Mouse (Mus musculus) kidney, embryonic 16.5 days (tissue): ENCODE measurements around the gene Gm11639. TPM values are rescaled to one million over a fixed set of nuclear protein-coding genes. Genes with fewer than 3 reads are reported as not detected.

ENCODE experiments used
- ATAC-seq: fragments of 200-750 bp; cut with Nextera tagmentation; 2 replicates; pipeline ENCODE4 v1.8.0; 2017; ENCODE audit warnings: moderate TSS enrichment; ENCODE audit not compliant: low FRiP score, low TSS enrichment
- H3K27ac ChIP-seq: fragments of 300-500 bp; sonication (generic); 2 replicates; pipeline ENCODE4 v1.5.1; 2014; ENCODE audit warnings: low read length
- H3K27me3 ChIP-seq: fragments of 300-500 bp; sonication (generic); 2 replicates; pipeline ENCODE4 v1.6.1; 2014; ENCODE audit warnings: low read length, control low read depth, mixed read lengths; ENCODE audit not compliant: insufficient read depth
- H3K36me3 ChIP-seq: fragments of 300-500 bp; sonication (generic); 2 replicates; pipeline ENCODE4 v1.6.1; 2014; ENCODE audit warnings: low read length, control low read depth, mixed read lengths; ENCODE audit not compliant: insufficient read depth
- H3K4me1 ChIP-seq: fragments of 300-500 bp; sonication (generic); 2 replicates; pipeline ENCODE4 v1.6.1; 2014; ENCODE audit warnings: low read length, control low read depth, mixed read lengths; ENCODE audit not compliant: insufficient read depth
- H3K4me2 ChIP-seq: fragments of 300-500 bp; sonication (generic); replicated peaks from 2 replicates; pipeline ENCODE4 v1.6.1; 2014; ENCODE audit warnings: low read depth, low read length
- H3K4me3 ChIP-seq: fragments of 300-500 bp; sonication (generic); 2 replicates; pipeline ENCODE4 v1.5.1; 2014; ENCODE audit warnings: mild to moderate bottlenecking, low read length
- H3K9ac ChIP-seq: fragments of 300-500 bp; sonication (generic); replicated peaks from 2 replicates; pipeline ENCODE4 v1.6.1; 2014; ENCODE audit warnings: low read length
- H3K9me3 ChIP-seq: fragments of 300-500 bp; sonication (generic); 2 replicates; pipeline ENCODE4 v1.6.1; 2016; ENCODE audit warnings: low read length, control low read depth
- WGBS: fragments of 180-500 bp; shearing (Covaris S2); extraction: QIAGEN DNeasy Blood & Tissue Kit; methylation state at CpG from one replicate; pipeline ENCODE4 v1.1.7; 2014; 5-methylcytosine and 5-hydroxymethylcytosine counted together
- polyA plus RNA-seq: library from polyadenylated mRNA; unstranded; fragments of >200 nt; fragmentation: Nextera tagmentation; extraction: Ambion mirVana; gene quantifications from 2 replicates; pipeline ENCODE4 v1.2.1, GENCODE M21; 2015

The Gm11639 gene
- polyA plus RNA-seq, 1 experiment from 2014 or later, result not detected

DNA sequence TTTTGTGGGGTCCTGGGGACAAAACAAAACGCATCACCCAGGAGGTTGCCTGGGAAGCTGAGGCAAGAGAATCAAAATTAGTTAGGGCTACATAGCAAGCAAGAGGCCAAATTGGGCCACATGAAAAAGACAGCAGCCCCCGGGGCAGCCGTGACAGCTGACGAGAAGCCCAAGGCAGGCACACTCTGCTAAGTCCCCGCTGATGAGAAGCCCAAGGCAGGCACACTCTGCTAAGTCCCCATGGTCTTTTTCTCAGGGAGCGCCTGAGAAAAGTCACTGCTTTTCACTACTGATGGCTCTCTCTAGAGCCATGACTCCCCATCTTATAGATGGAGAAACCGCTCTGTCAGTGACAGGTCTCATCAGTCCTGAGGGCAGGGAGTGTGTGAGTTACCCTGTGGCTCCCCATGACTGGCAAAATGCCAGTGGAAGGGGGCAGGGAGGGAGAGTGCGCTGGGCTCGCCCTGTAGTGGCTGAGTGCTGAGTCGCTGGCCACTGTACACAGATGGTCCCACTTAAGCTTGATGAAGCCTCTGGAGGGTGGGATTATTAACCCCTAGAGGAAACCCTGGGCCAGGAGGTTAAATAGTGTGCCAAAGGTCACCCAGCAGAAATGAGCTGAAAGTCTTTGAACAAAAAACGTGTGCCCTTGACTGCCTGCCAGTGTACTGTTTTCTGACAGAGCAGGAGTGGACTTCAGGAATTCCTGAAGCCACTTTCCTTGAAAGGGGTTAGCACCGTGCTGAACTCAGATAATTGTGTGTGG, 467.7 kb downstream of the Gm11639 start:
- peak overlapping the region; percentile 24; the same call in 1 of the 2 replicates for H3K27ac ChIP-seq
- no peak overlapping the region for H3K9ac ChIP-seq
- ATAC-seq, result peak; percentile 87
- H3K4me2 ChIP-seq, result no peak overlapping the region
- peaks cover 24% of the 10 kb centered on the region for H3K4me1 ChIP-seq
- WGBS, result 20% methylated on average over 12 of the region's 12 CpGs
- no peaks in the 10 kb centered on the region for H3K9me3 ChIP-seq
- no peaks in the 10 kb centered on the region for H3K27me3 ChIP-seq
- H3K36me3 ChIP-seq, result no peaks in the 10 kb centered on the region
- no peak overlapping the region for H3K4me3 ChIP-seq

DNA sequence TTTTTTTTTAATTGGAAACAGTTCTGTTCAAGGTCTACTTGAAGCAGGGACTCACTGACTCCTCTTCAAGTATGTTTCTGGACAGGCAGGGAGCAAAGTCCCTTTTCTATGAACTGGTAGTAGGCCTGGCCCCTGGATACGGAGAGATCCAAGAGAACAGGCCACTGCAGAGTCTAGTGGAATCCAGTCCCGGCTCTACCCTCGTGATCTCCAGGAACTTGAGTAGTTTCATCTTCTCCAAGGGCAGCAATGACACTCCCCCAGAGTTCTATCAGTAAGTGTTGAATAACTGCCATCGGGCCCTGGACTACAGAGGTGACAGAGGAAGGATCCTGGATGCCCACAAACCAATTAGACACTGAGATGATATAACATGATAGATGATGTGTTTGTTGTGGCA, 470.4 kb downstream of the Gm11639 start:
- ATAC-seq, result no peak
- Histone ChIP-seq H3K27ac (no peak overlapping the region; the same call in 1 of the 2 replicates), H3K27me3 (no peaks in the 10 kb centered on the region)

DNA sequence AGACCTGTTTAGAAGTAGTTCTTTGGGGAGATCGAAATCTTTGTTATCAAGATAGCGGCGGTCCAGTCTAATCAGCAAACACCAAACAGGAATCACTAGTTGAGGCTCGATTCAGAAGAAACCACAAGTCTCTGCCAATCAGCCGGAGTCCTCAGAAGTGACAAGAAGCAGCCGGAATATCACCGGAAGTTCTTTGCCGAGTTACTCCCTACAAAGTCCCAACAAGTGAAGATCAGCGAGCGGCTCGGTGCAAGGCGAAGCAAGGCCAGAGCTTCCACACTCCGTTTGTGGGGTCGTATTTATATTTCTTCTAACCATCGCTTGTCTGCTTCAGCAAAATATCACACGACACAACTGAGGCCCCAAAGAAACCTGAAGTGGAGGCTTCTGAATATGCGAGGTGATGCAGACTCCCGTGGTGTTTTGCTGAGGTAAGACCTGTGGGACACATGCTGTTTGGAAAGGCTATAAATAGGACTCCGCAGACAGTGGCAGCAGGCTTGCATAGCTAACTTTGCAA, 471.3 kb downstream of the Gm11639 start:
- 84% methylated on average over 19 of the region's 19 CpGs for WGBS

More for the DNA sequence above, 470.4 kb downstream of the Gm11639 start:
- Histone ChIP-seq H3K4me3 (no peak overlapping the region), H3K36me3 (no peaks in the 10 kb centered on the region), H3K4me1 (peaks cover 24% of the 10 kb centered on the region), H3K9me3 (no peaks in the 10 kb centered on the region), H3K4me2 (no peak overlapping the region), H3K9ac (no peak overlapping the region)
- 40% methylated on average over 4 of the region's 4 CpGs for WGBS

DNA sequence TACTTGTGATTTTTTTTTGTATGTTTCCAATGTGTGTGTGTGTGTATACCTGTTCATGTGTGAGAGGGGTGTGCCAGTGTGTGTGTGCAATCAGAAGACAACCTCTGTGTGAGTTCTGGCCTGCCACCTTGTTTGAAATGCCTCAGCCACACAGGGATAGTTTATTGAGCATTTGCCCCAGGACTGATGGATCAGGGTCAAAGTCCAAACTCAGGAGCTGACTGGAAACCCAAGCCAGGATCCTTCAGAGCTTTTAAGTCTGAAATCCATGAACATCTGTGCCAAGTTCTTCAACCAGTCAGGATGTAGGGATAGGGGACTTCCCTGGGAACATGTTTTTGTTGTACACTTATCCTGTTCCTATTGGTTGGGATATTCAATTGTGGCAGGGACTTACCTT, 472.5 kb downstream of the Gm11639 start:
- Histone ChIP-seq H3K27me3 (no peaks in the 10 kb centered on the region), H3K4me1 (peaks cover 11% of the 10 kb centered on the region), H3K4me2 (no peak overlapping the region), H3K4me3 (no peak overlapping the region), H3K27ac (no peak overlapping the region), H3K9ac (no peak overlapping the region), H3K36me3 (no peaks in the 10 kb centered on the region), H3K9me3 (peaks cover 11% of the 10 kb centered on the region)
- ATAC-seq, result no peak

More for the DNA sequence above, 471.3 kb downstream of the Gm11639 start:
- Histone ChIP-seq H3K27ac (no peak overlapping the region), H3K9ac (no peak overlapping the region), H3K4me2 (no peak overlapping the region), H3K4me1 (peaks cover 18% of the 10 kb centered on the region), H3K36me3 (no peaks in the 10 kb centered on the region), H3K4me3 (no peak overlapping the region), H3K27me3 (no peaks in the 10 kb centered on the region), H3K9me3 (no peaks in the 10 kb centered on the region)
- ATAC-seq, result no peak

DNA sequence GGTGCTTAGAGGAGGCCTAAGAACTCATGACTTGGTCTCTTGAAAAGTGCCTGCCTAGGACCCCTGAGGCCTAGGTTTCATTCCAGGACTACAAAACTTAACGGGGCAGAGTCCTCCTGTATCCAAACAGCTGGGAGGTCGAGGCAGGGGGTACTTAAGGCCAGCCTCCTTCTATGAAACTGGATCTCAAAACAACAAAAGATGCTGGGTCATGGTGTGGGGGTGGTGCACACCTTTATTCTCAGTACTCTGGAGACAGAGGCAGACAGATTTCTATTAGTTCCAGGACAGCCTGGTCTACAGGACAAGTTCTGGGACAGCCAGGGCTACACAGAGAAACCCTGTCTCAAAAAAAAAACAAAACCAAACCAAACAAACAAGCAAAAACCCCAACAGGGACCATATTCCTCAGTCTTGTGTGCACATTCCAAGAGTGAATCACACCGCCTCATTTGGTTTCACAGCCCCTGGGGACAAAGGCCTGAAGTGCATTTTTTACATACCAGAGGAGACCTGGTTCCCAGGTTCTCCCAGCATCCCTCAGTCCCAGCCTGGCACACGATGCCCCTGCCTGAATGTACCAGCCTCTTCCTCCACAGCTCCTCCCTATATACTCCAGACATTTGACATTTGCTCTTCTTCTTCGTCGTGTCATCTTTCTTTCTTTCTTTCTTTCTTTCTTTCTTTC, 474.3 kb downstream of the Gm11639 start:
- no peak overlapping the region for H3K4me3 ChIP-seq
- no peak overlapping the region for H3K4me2 ChIP-seq
- H3K4me1 ChIP-seq, result no peaks in the 10 kb centered on the region
- 62% methylated on average over 6 of the region's 6 CpGs for WGBS
- H3K9me3 ChIP-seq, result peaks cover 21% of the 10 kb centered on the region
- H3K27me3 ChIP-seq, result no peaks in the 10 kb centered on the region
- ATAC-seq, result no peak
- H3K36me3 ChIP-seq, result no peaks in the 10 kb centered on the region
- no peak overlapping the region for H3K9ac ChIP-seq
- H3K27ac ChIP-seq, result no peak overlapping the region

DNA sequence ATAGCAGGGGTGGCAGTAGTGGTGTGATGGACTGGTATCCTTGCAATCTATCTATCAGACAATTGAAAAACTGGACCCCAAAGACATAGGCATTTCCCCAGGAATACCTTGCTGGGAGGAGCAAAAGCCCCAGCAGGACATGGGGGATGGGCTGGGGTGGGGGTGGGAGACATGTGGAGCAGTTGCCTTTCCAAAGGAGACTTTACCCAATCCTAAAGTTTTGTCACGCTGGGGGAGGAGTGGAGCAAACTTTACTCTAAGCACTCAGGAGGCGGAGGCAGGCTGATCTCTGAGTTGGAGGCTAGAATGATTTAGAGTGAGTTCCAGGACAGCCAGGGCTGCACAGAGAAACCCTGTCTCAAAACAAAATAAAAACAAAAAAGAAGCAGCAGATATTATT, 475.9 kb downstream of the Gm11639 start:
- H3K4me2 ChIP-seq, result no peak overlapping the region
- no peak overlapping the region for H3K4me3 ChIP-seq
- H3K9ac ChIP-seq, result no peak overlapping the region
- H3K36me3 ChIP-seq, result no peaks in the 10 kb centered on the region
- no peak for ATAC-seq
- no peaks in the 10 kb centered on the region for H3K27me3 ChIP-seq
- H3K27ac ChIP-seq, result no peak overlapping the region
- peaks cover 36% of the 10 kb centered on the region for H3K9me3 ChIP-seq
- 98% methylated on average over 2 of the region's 2 CpGs for WGBS
- no peaks in the 10 kb centered on the region for H3K4me1 ChIP-seq

DNA sequence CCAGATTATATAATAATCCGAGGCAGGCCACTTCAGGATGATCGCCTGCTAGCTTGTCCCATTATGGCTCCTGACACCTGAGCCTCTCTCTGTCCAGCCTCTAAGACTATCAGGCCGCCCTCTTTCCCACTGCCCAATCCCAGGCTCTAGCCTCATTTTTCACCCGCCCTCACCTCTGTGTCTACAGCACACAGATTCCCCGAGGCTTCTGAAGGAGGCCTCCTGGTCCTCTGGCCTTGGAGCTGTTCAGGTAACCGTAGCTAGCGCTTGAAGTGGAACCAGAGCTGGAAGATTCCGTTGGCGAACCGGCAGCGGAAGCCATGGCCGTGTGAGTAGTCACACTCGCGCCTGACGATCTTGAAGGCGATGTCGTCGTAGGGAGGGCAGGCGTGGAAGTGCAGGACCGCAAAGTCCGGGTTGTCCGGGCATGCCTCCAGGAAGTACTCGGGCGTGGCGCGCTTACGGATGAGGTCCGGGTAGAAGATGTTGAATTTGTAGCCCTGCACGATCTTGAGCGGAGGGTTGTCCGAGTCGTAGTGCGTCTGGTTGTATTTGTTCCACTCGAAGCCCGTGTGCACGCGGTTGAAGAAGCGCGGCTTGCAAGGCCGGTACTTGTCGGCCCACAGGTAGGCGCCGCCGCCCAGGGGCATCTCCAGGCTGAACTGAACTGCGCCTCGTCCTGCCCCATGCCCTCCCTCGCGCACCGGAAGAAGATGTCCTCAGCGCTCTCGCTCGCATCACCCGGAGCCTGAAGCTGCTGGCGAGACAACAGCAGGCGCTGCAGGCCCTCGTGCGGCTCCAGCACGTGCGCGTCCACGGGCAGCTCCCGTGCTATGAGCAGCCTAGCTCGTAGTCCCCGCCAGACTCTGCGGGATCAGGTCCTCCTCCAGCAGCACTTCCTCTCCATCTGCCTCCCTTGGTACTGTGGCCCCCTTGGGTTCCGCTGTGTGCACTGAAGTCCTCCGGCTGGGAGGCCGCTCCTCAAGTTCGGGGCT, 479.3 kb downstream of the Gm11639 start:
- 88% methylated on average over 69 of the region's 69 CpGs for WGBS
- Histone ChIP-seq H3K9ac (no peak overlapping the region), H3K36me3 (no peaks in the 10 kb centered on the region), H3K4me2 (no peak overlapping the region), H3K27me3 (no peaks in the 10 kb centered on the region), H3K4me1 (no peaks in the 10 kb centered on the region), H3K4me3 (no peak overlapping the region), H3K27ac (no peak overlapping the region), H3K9me3 (peaks cover 36% of the 10 kb centered on the region)
- ATAC-seq, result no peak

DNA sequence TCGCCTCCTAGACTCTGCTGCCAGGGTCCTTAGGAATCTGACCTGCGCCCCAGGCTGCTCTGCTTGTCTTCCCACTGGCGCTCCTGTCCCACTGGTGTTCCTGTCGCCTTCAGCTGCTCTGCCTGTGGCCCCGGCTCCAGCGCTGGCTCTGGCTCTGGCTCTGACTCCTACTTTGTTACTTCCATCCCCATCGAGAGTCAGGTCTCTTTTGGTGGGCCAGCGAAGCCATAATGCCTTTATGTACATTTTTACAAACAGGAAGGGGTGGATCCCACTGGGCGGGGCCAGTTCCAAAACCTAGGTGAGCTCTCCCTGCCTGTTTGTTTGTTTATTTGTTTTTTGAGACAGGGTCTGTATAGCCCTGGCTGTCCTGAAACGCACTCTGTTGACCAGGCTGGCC, 481.3 kb downstream of the Gm11639 start:
- Histone ChIP-seq H3K4me1 (no peaks in the 10 kb centered on the region), H3K27ac (no peak overlapping the region), H3K27me3 (no peaks in the 10 kb centered on the region), H3K9ac (no peak overlapping the region), H3K36me3 (no peaks in the 10 kb centered on the region), H3K4me3 (no peak overlapping the region), H3K4me2 (no peak overlapping the region), H3K9me3 (peaks cover 36% of the 10 kb centered on the region)
- WGBS, result 88% methylated on average over 10 of the region's 10 CpGs
- no peak for ATAC-seq
